Mouse (Mus musculus): ENCODE results near the gene Sfxn1.

The Sfxn1 gene

DNA sequence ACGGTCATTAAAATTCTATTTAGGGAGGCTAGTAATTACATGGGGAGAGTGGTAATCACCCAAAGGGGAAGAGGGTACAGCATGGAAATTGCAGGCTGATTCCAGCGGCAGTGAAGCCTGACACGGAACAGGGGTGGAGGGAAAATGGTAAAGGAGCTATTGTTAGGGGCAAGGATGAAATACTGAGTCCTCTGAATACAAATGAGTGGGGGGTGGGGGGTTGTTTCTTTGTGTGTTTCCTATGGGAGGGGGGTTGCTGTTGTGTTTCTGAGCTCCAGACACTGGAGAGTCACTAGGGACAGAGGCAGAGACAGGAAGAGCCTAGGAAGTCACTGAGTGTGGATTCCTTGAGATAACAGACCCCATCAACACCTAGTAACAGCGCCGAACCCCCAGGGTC, 72.1 kb downstream of the Sfxn1 start:
- DNase-seq, result no peak

DNA sequence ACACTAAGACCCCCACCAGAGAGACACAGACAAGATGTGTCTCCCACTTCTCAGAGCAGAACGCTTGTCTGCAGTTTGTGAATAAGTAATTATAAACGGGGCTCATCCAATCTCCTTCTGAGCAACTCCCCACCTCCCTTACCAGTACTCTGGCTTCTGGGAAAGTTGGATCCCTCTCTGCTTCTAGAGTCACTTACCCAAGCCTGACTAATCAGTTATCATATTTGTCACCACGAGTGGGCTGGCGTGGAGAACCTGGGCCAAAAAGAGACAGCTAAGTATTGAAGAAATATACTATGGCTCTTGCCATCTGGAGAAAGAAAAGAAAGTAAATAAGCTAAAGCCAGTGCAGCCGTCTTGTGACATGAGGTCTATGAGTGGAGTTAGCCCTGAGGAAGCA, 73.0 kb downstream of the Sfxn1 start:
- DNase-seq, result no peak

DNA sequence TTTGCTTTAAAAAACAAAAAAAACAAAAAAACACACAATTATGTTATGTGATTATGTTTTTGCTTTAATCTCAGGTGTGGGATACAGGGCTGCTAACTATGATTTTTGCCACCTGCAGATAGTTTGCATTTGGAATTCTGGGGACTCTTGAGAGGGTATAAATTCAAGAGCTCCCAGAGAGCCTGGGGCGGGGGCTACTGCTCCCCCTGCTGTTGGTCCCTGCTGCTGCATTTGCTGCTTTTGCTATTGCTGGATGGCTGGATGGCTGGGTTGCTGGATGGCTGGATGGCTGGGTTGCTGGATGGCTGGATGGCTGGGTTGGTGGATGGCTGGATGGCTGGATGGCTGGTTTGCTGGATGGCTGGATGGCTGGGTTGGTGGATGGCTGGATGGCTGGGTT, 75.7 kb downstream of the Sfxn1 start:
- DNase-seq, result peak; percentile 3 to 24

DNA sequence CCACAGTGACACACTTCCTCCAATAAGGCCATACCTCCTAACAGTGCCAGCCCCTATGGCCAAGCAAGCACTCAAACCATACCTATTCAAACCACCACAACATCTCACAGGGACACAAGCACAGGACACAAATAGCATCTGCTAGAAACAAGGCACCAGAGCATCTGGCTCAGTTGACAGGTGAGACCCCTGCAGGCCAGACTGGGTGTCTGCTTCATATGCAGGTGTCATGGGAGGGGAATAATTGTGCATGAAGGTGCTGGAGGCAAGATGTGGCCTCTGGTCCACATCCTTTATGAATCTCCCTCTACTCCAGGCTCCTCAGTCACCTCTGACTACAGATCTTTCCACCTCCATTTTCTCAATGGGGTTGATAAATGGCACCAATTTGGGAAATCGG, 80.8 kb downstream of the Sfxn1 start:
- DNase-seq, result no peak

DNA sequence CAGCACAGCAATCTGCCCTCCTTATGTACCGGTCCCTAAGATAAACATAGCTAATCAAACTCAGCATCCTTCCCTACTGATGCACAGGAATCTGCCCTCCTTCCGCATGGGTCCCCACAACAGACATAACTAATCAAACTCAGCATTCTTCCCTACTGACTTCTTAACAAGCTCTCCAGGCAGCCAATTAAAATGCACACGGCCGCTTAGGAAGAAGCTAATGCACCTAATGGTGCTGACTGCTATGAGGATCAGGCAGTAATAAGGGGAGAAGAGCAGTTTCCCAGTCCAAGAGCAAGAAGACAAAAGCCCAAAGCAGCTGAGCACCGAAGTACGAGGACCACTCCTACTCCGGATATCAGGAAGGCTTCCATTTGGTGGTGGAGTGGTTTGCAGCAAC, 81.2 kb downstream of the Sfxn1 start:
- DNase-seq, result no peak

DNA sequence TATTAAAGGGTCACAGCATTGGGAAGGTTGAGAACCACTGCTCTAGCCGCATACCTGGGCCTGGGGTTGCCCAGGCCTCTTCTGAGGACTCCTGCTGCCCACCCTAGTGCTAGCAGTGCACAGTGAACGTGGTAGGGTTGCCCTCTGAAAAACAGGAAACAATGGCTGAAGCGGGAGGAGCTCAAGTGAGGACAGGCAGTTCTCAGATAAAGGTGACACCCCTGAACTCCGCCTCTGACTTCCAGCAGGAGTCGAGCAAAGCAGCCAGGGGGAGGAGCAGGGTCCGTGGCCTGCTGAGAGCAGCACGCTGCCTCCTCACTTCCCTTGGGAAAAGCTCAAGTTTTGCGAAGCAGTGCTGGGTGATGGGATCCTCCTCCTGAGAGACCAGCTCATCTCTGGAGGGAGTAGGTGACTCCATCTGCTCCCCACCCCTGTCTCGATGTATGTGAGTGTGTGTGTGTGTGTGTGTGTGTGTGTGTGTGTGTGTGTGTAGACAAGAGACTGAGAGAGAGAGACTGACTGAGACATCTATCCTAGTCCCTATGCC, 82.1 kb downstream of the Sfxn1 start:
- DNase-seq, result no peak

DNA sequence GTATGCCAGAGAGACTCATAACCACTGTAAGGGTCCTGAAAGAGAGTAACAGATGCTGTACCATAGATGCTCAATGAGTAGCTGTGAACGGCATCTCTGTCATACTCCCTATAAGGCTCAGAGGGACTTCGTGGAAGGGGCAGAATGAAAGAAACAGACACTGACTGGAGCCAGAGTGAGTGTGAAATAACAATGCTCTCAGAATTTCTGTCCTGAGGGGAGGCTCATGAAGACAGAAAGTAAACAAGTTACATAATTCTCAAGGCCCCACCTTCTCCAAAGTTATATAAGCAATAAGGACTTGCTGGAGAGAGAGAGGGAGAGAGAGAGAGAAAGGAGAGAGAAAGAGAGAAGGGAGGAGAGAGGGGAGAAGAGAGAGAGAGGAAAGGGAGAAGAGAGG, 84.2 kb downstream of the Sfxn1 start:
- DNase-seq, result no peak

All from kidney, postnatal 25 days (tissue).